Mouse (Mus musculus) thymus, postnatal 36 days (tissue): ENCODE measurements around the gene Gxylt2.
A peak's percentile ranks its signal among the peaks of the same experiment; 100 is the strongest.

Experiments
- DNase-seq, 2 experiments: peaks; one replicate each; pipeline ENCODE4 v3.0.0; 2022; ENCODE audit warnings: mixed read lengths in 2 of 2

The Gxylt2 gene

GRCm38 (mm10) chr6:100802381-100803083 lies 98.0 kb downstream of the Gxylt2 start:
- DNase-seq, result no peak

- no peak for DNase-seq
Observed at GRCm38 (mm10) chr6:100803250-100803649, 98.7 kb downstream of the Gxylt2 start.

GRCm38 (mm10) chr6:100807187-100807586 lies 102.7 kb downstream of the Gxylt2 start:
- no peak for DNase-seq

- no peak for DNase-seq
Observed at GRCm38 (mm10) chr6:100807746-100808145, 103.2 kb downstream of the Gxylt2 start.

GRCm38 (mm10) chr6:100808221-100808778 lies 103.8 kb downstream of the Gxylt2 start:
- no peak for DNase-seq

GRCm38 (mm10) chr6:100810117-100810516 lies 105.6 kb downstream of the Gxylt2 start:
- DNase-seq, result no peak

GRCm38 (mm10) chr6:100811731-100812130 lies 107.2 kb downstream of the Gxylt2 start:
- no peak for DNase-seq

GRCm38 (mm10) chr6:100821367-100821766 lies 116.8 kb downstream of the Gxylt2 start:
- no peak for DNase-seq

GRCm38 (mm10) chr6:100823356-100823755 lies 118.8 kb downstream of the Gxylt2 start:
- no peak for DNase-seq

GRCm38 (mm10) chr6:100824381-100824965 lies 119.9 kb downstream of the Gxylt2 start:
- no peak for DNase-seq

GRCm38 (mm10) chr6:100826046-100826445 lies 121.5 kb downstream of the Gxylt2 start:
- DNase-seq, result no peak

GRCm38 (mm10) chr6:100828565-100828964 lies 124.0 kb downstream of the Gxylt2 start:
- DNase-seq, result no peak

- no peak for DNase-seq
Observed at GRCm38 (mm10) chr6:100829770-100830169, 125.2 kb downstream of the Gxylt2 start.

- no peak for DNase-seq
Observed at GRCm38 (mm10) chr6:100831188-100831587, 126.7 kb downstream of the Gxylt2 start.

- no peak for DNase-seq
Observed at GRCm38 (mm10) chr6:100831751-100832150, 127.2 kb downstream of the Gxylt2 start.

GRCm38 (mm10) chr6:100833355-100833754 lies 128.8 kb downstream of the Gxylt2 start, which contains the start of gene Ppp4r2:
Ppp4r2 (plus strand) TSS chr6:100833622.
- DNase-seq, result peak; percentile 92

- peak; percentile 76 to 78 for DNase-seq
Observed at GRCm38 (mm10) chr6:100833811-100834481, 129.4 kb downstream of the Gxylt2 start.

GRCm38 (mm10) chr6:100834489-100835160 lies 130.1 kb downstream of the Gxylt2 start:
- DNase-seq, result no peak

GRCm38 (mm10) chr6:100845058-100845457 lies 140.5 kb downstream of the Gxylt2 start:
- DNase-seq, result no peak

GRCm38 (mm10) chr6:100847264-100847663 lies 142.7 kb downstream of the Gxylt2 start:
- DNase-seq, result no peak

- no peak for DNase-seq
Observed at GRCm38 (mm10) chr6:100848682-100849375, 144.3 kb downstream of the Gxylt2 start.

- DNase-seq, result no peak
Observed at GRCm38 (mm10) chr6:100850671-100851081, 146.1 kb downstream of the Gxylt2 start.
